Comparison of ENCODE assay signal across 15 mouse cellular contexts in genomic region chr14:30612962-30613715, GRCm38 (mm10). TPM values are rescaled to one million over a fixed set of nuclear protein-coding genes. Genes with fewer than 3 reads are reported as not detected.
DNase-seq lines count a peak whose midpoint lies in the region; ATAC-seq and TF ChIP-seq lines count a peak whose summit lies in the region.
"Had no signal": no experiment of that assay in that cellular context is flagged by ENCODE, and none has a peak within 500 bp of the region (broad histone marks: within the 10 kb centered on the region; RNA-seq: fewer than 3 reads in every experiment).

No protein-coding gene starts in this region.

- H3K4me2 ChIP-seq in intestine, embryonic 16.5 days (ENCODE audit: low read depth, low read length), result no peak overlapping the region
- no peak overlapping the region for H3K4me2 ChIP-seq in intestine, embryonic 15.5 days (replicated peaks)
- H3K4me2 ChIP-seq: kidney, embryonic 15.5 days; lung, embryonic 15.5 days; midbrain, embryonic 13.5 days; stomach, embryonic 15.5 days had no signal

- H3K9me3 ChIP-seq in intestine, embryonic 16.5 days (ENCODE audit: control insufficient read depth, low read length), result no peaks in the 10 kb centered on the region
- no peaks in the 10 kb centered on the region for H3K9me3 ChIP-seq in intestine, embryonic 15.5 days
- H3K9me3 ChIP-seq: kidney, embryonic 15.5 days; lung, embryonic 15.5 days; midbrain, embryonic 13.5 days; stomach, embryonic 15.5 days had no signal

- no peak for TF ChIP-seq POLR2A in bone marrow macrophage, adult 2 months (IDR thresholded peaks at IDR 0.05; ENCODE audit: borderline replicate concordance, low read depth, low read length)

- peak; percentile 55 for DNase-seq in adrenal gland, adult 8-10 months
- DNase-seq in adrenal gland, postnatal 25 days, result no peak
- peak; percentile 49 for DNase-seq in ovary, adult 18-20 months (ENCODE audit: low spot score)
- no peak for DNase-seq in ovary, postnatal 10 days (ENCODE audit: low spot score)
- no peak for DNase-seq in lung, postnatal 4 days
- DNase-seq: right cerebral cortex, postnatal 25 days had no signal

- WGBS in intestine, embryonic 16.5 days, result 76% methylated on average over 2 of the region's 2 CpGs
- WGBS in intestine, embryonic 15.5 days, result 77% methylated on average over 2 of the region's 2 CpGs

- H3K4me3 ChIP-seq in intestine, embryonic 16.5 days (ENCODE audit: low read length), result no peak overlapping the region
- no peak overlapping the region for H3K4me3 ChIP-seq in intestine, embryonic 15.5 days (replicated peaks)
- no peak overlapping the region for H3K4me3 ChIP-seq in bone marrow macrophage, adult 2 months (ENCODE audit: insufficient read depth, low read length)
- H3K4me3 ChIP-seq: kidney, embryonic 15.5 days; lung, embryonic 15.5 days; midbrain, embryonic 13.5 days; stomach, embryonic 15.5 days had no signal

- no peaks in the 10 kb centered on the region for H3K27me3 ChIP-seq in intestine, embryonic 16.5 days (replicated peaks; ENCODE audit: control insufficient read depth, insufficient read depth, low read length)
- H3K27me3 ChIP-seq in intestine, embryonic 15.5 days (replicated peaks), result no peaks in the 10 kb centered on the region
- H3K27me3 ChIP-seq: kidney, embryonic 15.5 days; lung, embryonic 15.5 days; midbrain, embryonic 13.5 days; stomach, embryonic 15.5 days had no signal

- no peaks in the 10 kb centered on the region for H3K36me3 ChIP-seq in intestine, embryonic 16.5 days (ENCODE audit: control insufficient read depth, insufficient read depth, low read length)
- no peaks in the 10 kb centered on the region for H3K36me3 ChIP-seq in intestine, embryonic 15.5 days
- H3K36me3 ChIP-seq: midbrain, embryonic 13.5 days; stomach, embryonic 15.5 days had no signal

- no peak for TF ChIP-seq CTCF in bone marrow macrophage, adult 2 months (IDR thresholded peaks at IDR 0.05; ENCODE audit: low read depth, low read length)

- 0 out of 2 replicates have a peak overlapping the region, but pooled peaks have one; percentile 12 for H3K9ac ChIP-seq in intestine, embryonic 16.5 days (ENCODE audit: low read depth, low read length)
- H3K9ac ChIP-seq in intestine, embryonic 15.5 days, result no peak overlapping the region
- H3K9ac ChIP-seq: kidney, embryonic 15.5 days; liver, embryonic 14.5 days; lung, embryonic 15.5 days; midbrain, embryonic 13.5 days; stomach, embryonic 15.5 days had no signal

- H3K27ac ChIP-seq in intestine, embryonic 16.5 days (ENCODE audit: low read length), result no peak overlapping the region
- H3K27ac ChIP-seq in intestine, embryonic 15.5 days, result no peak overlapping the region
- 0 out of 2 replicates have a peak overlapping the region, but pooled peaks have one; percentile 16 for H3K27ac ChIP-seq in bone marrow macrophage, adult 2 months (ENCODE audit: insufficient read depth, low read depth, low read length)
- H3K27ac ChIP-seq: kidney, embryonic 15.5 days; liver, embryonic 14.5 days; lung, embryonic 15.5 days; midbrain, embryonic 13.5 days; stomach, embryonic 15.5 days had no signal

- H3K4me1 ChIP-seq in intestine, embryonic 16.5 days (ENCODE audit: control insufficient read depth, insufficient read depth, low read length), result peaks cover 10% of the 10 kb centered on the region; the same call in 1 of the 2 replicates
- H3K4me1 ChIP-seq in intestine, embryonic 15.5 days (replicated peaks), result 0 out of 2 replicates have a peak, but pooled peaks cover 6% of the 10 kb centered on the region
- H3K4me1 ChIP-seq in bone marrow macrophage, adult 2 months (ENCODE audit: control insufficient read depth, insufficient read depth, low read length), result peaks cover 100% of the 10 kb centered on the region
- H3K4me1 ChIP-seq: midbrain, embryonic 13.5 days had no signal

- no peak for ATAC-seq in intestine, embryonic 16.5 days
- no peak for ATAC-seq in intestine, embryonic 15.5 days
- ATAC-seq: hindbrain, embryonic 16.5 days had no signal

RNA-seq across cellular contexts. Expression of gene Prkcd, which starts 12.9 kb away (rescaled TPM):
- total RNA-seq in adrenal gland, adult 8-10 months (2022), result 100 to 1,000 TPM; 118 to 213 (median 160) TPM
- total RNA-seq in adrenal gland, postnatal 25 days (2021), result 210 and 237 TPM in 2 replicates
- 52.1 and 56.5 TPM in 2 replicates for polyA plus RNA-seq in intestine, embryonic 16.5 days (2015; fragmentation: Nextera tagmentation; extraction: Ambion mirVana)
- polyA plus RNA-seq in intestine, embryonic 15.5 days (2015; fragmentation: Nextera tagmentation; extraction: Ambion mirVana), result 57.2 and 58.3 TPM in 2 replicates
- polyA plus RNA-seq in bone marrow macrophage, adult 2 months (2012; ENCODE audit: insufficient read depth, insufficient read length, missing spikeins), result 404 TPM in 2 replicates

RNA-seq across cellular contexts. Expression of gene Rft1, which starts 41.0 kb away (rescaled TPM):
- total RNA-seq in adrenal gland, adult 8-10 months (2022), result 10 to 100 TPM; 31.0 to 39.7 (median 33.2) TPM
- total RNA-seq in adrenal gland, postnatal 25 days (2021), result 23.7 and 32.8 TPM in 2 replicates
- 13.3 and 14.7 TPM in 2 replicates for polyA plus RNA-seq in intestine, embryonic 16.5 days (2015; fragmentation: Nextera tagmentation; extraction: Ambion mirVana)
- polyA plus RNA-seq in intestine, embryonic 15.5 days (2015; fragmentation: Nextera tagmentation; extraction: Ambion mirVana), result 12.6 and 15.0 TPM in 2 replicates
- polyA plus RNA-seq in bone marrow macrophage, adult 2 months (2012; ENCODE audit: insufficient read depth, insufficient read length, missing spikeins), result 18.4 and 20.5 TPM in 2 replicates

Comparison
In these comparisons a context has a peak if more than half of its experiments do, and no peak if none do; other contexts are left out.
1. DNase-seq: peak in adrenal gland, adult 8-10 months (single experiment) and ovary, adult 18-20 months (single experiment); none in adrenal gland, postnatal 25 days (single experiment), ovary, postnatal 10 days (single experiment) and lung, postnatal 4 days (0 of 2).